Mouse (Mus musculus) brain, embryonic 14.5 days (tissue): ENCODE data around the gene Tmed4.

Experiments used
- CTCF ChIP-seq: fragments of 200-500 bp; IDR thresholded peaks from 2 replicates; pipeline ENCODE4 v1.5.1; 2012; ENCODE audit warnings: inconsistent platforms, mild to moderate bottlenecking, moderate library complexity, borderline replicate concordance; ENCODE audit not compliant: insufficient read depth, insufficient read length; ENCODE audit errors: extremely low read depth
- POLR2A ChIP-seq: fragments of 200-500 bp; IDR thresholded peaks from 2 replicates; pipeline ENCODE4 v1.6.1; 2012; ENCODE audit warnings: mild to moderate bottlenecking, inconsistent platforms, borderline replicate concordance; ENCODE audit not compliant: poor library complexity, insufficient read depth, insufficient read length, severe bottlenecking; ENCODE audit errors: extremely low read depth

DNA sequence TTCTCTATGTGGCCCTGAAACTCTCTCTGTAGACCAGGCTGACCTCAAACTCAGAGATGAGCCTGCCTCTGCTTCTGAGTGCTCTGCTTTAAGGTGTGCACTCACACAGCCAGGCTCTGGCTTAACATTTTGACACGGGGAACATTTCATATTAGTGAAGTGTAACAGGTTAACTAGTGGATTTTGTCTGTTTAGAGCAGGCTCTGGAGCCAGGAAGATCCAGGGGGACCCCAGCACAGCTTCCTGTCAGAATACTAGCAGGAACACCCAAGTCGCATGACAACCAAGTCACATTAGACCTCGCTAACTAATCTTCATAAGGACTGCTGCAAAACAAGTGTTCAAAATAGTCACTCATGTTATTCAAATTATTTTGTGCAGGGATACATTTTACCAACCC, 16.2 kb upstream of the Tmed4 start:
- TF ChIP-seq CTCF: no peak
- no peak for TF ChIP-seq POLR2A
